Mouse (Mus musculus) adipocyte (in vitro differentiated cells): ENCODE data around the gene Ubap1l.

Experiments
- DNase-seq: peaks from one replicate; pipeline ENCODE4 v3.0.0-alpha.2; 2016; ENCODE audit warnings: low spot score

Ubap1l gene

DNA sequence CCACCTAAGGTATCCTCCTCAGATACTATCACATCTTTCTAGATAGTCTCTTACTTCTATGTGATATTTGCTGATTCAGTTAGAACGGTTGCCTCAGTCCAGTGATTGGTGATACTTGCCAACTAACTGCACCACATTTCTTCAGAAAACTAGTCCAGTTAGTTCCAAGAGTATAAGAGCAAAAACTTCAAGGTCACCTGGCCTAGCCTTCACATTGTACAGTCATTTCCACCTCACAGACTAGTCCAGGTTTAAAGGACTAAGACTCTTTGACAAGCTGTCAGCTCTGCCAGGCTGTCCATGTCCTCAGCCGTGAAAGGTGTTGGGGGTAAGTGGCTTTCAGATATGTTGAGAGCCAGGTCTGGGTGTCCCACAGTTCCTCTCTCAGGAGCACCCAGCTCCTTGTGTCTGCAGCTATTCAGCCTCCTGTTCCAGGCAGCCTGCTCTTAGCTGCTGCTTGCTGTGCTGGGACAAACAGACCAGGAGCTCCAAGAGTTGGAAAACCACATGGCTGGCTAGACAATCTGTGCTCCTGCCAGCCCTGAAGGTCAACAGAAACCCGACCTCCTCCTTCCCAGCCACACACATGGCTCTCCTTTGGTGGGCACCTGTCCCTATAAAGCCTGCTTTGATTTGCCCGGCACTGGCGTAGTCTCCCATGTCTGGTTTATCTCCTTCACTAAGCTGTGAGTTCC is 13.8 kb downstream of the Ubap1l start:
- DNase-seq = peak; percentile 51

DNA sequence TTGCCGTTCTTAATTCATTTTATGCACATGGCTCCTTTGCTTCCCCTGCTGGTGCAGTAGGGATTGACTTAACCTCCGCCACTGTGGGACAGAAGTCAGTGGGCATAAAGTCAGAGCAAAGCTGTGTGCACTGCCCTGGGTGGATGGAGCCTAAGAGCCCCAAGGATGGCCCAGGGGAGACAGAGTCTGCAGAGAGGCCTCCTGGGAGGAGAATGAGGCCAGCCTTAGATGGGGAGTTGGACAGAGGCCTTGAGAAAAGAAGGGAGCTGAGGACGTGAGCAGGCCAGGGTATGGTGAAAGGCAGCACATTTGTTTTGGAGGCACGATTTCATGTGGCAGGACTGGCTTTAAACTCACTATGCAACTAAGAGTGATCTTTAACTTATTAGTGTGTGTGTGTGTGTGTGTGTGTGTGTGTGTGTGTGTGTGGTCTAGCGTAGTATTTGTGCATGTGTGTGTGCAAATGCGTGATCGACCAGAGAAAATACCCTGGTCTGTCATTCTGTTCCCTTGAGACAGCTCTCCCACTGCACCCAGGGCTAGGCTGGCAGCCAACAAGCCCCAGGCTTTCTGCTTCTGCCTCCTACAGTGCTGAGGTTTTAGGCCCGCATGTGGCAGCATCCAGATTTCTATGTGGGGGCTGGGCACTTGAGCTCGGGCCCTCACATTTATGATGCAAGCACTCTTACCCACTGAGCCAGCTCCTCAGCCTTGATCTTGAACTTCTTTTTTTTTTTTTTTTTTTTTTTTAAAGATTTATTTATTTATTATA is 14.5 kb downstream of the Ubap1l start:
- DNase-seq = peak; percentile 88

DNA sequence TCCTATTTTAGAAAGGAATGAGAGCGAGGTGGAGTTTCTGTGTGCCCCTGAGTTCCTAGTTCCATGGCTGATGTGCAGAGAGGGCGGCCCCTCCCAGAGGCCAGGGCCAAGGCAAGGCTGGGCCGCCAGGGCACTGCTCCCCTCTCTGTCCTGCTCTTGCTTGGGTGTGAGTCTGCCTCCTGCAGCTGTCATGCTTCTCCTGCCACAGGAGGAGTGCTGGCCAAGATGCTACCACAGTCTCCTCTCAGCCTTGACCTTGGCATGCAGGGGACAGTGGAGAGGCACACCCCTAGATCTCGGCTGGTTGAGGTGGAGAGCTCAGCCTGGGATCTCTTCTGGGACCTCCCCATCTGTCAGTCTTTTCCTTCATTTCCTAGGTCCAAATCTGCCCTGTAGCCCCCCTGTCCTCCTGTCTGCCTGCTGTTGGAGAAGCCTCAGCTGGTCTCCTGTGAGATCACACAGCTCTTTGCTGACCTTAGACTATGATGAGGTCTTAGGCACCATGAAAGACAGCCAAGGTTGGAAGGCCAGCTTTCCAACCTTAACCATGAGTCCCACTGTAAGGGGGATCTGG is 20.3 kb downstream of the Ubap1l start:
- no peak for DNase-seq

DNA sequence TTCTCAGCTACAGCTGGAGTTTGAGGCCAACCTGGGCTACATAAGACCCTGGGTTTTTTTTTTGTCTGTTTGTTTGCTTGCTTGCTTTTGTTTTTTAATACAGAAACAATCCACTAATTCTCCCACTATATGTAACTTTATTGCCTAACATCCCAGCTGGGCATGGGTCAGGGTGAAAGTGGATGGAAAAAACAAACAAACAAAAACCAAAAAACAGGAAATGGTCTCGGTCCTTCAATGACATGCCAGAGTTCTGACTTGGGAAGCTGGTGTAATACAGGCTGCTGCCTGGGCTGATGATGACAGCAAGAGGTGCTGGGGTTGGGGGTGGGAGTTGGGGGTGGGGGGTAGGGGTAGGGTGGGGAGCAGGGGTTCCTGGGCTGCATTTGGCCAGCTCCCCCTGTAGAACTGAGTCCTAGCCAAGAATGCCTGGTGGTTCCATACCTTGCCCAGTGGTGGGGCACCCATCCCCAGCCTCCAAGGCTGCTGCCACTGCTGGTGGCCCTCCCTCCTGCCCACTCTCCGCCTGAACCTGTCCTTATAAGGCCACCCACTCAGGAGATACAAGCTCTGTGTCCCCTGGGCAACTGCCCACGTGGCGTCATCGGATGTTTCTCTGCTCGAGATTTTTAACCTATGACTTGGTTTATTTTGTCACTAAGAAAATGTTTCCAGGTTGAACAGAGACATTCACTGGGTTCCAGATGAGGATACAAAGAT is 21.4 kb downstream of the Ubap1l start:
- DNase-seq = peak; percentile 81

DNA sequence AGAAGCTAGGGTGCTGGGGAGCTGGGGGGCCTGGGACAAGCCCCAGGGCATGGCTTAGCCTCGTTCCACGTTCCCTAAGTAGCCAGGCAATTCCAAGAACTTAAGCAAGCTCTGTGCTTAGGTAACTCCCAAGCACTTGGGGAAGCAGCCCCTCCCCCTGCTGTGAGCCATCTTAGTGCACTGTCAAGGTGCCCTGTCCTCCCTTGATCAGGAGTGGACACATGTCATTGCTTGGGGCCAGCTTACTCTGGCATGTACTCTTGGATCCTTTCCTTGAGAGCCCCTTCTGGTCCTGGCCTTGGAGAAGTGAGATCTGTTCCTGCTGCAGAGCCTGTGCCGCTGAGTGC is 21.9 kb downstream of the Ubap1l start:
- peak; percentile 68 for DNase-seq

DNA sequence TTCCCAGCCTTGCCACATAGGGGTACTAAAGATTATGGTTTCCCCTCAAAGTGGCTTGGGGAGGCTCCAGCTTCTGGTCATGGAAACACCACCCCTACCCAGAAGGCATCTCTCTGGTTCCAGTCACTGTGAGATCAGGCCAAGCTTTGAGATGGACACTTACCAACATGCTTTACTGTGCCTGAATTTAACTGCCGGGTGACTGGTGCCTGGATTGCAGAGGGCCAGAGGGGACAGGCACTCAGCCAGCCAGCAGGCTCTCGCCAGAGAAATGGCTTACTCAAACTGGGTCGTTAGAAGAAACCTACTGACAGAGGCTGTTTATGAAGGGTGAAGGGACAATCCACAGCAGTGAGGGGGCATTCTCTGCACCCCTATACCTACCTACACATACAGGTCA is 23.4 kb downstream of the Ubap1l start:
- DNase-seq = peak; percentile 89

DNA sequence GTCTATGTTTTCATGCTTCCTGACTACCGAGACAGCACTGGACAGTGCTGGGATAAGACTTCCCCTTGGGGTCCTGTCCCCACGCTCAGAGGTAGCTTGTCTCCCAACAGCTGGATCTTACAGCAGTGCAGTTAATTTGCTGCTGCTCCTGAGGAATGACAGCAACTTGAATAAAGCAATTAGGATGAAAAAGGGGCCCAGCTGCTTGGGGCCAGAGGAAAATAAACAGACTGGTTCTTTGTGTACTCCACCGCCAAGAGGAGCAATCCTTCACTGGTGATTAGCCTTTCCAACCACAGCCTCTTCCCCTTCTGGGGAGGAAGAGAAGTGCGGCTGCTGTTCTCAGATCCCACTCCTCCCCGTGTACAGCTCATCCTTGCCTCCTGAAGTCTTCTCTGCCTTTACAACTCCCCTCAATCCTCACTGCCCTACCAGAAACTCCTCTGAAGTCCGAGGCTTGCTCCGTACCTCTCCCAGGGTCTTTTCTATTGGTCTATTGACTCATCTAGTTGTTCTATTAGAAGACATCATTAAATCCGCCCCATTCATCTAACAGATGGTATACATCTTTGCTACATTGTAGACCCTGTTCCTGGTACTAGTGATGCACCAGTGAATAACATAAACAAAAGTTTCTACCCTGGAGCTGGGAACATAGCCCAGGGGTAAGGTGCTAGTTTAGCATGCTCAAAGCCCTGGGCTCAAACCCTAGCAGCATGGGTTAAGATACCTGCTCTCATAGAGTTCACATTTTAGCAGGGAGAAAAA is 25.7 kb downstream of the Ubap1l start:
- DNase-seq = no peak

DNA sequence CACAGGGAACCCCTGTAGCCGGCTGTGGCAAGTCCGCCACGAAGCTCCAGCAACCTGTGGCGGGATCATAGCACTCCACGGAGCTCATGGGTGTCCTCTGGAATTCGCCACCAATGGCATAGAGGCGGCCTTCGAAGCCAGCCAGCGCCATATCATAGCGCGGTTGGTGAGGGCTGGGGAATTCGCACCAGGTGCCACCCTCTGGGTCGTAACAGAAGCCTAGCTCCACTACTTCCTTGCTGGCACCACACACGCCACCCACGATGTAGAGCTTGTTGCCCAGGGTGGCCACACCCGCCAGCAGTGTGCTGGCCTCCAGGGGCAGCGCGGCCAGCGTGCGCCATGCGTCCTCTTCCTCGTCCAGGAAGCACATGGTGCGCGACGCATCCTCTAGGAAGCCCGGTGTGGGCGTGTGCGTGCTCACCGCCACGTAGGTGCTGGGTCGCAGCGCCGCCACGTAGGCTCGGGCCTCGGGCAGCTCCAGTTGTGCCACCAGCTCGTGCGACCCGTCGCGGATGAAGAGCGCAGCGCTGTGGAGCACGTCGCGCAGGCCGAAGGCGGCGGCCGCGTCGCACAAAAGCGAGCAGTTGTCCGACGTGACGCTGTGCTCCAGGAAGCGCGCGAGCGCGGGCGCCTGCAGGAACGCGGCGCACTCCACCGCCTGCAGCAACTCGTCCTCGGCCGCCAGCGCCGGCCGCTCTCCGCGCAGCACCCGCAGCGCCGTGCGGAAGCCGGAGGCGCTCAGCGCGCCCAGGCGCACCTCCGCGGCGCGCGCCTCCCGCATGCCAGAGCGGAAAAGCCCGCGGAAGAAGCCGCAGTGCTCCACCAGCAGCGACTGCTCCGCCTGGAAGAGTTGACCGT is 30.1 kb downstream of the Ubap1l start:
- DNase-seq = no peak

DNA sequence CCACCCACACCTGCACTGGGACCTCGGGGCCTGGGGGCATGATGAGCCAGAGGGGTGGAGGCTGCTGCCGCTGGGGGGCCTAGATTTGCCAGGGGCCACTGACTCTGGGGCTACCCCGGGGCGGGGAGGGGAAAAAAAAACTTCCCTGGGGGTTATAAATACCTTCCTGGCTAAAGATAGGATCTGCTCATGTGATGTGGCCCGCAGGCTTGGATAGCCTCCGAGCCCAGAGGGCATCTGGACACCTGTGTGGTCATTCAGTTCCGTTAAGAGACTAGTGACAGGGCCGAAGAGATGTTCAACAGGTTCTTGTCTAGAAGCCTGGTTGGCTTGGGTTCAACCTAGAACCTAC is 30.7 kb downstream of the Ubap1l start, which contains the start of gene Kbtbd13:
TSS of gene Kbtbd13 (minus strand) at position 40 of the 352 bp plus-strand sequence.
- DNase-seq = no peak

DNA sequence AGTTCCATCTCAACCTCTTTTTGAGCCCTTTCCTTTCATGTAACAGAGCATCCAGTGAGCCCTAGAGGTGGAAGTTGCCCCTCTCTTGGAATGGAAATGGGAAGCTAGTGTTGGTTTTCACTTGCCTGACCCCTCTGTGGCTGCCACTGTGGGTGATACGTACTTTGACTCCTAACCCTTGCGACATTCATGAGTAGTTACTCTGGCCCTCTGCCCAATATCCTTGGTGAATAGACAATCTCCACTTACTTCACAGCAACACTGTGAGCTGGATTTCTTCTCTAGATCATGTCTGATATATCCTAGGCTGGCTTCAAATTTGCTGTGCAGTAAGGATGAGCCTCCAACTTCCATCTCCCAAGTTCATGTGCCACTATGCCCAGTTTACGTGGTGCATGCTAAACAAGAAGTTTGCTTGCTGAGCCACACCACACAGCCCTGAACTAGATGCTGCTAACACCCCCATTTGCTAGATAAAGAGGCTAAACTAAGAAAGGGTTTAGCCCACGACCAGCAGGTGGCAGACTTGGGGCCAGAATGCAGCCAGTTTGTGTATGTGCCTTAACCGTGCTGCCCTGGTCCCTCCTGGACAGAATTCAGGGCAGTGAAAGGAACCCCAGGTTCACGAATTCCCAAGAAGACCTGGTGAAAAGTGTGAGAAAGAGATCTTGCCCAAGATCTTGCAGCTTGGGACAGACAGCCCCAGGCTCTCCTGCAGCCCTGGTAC is 32.0 kb downstream of the Ubap1l start:
- peak; percentile 84 for DNase-seq

DNA sequence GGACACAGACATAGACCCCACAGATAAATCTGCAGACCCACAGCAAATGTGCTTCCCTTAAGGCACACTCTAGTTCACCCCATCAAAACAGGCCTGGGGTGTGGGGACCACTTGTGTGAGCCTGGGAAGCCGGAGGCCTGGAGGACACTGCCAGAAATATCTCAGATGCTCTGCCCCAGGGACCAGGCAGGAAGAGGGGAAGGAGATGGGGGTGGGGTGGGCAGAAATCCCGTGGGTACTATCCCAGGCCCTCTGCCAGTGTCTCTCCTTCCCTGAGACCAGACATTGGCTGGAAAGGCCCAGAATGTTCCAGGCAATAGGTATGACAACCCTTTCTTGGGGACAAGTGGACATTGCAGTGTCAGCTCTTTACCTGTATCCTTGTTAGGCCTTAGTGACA is 32.8 kb downstream of the Ubap1l start:
- no peak for DNase-seq

DNA sequence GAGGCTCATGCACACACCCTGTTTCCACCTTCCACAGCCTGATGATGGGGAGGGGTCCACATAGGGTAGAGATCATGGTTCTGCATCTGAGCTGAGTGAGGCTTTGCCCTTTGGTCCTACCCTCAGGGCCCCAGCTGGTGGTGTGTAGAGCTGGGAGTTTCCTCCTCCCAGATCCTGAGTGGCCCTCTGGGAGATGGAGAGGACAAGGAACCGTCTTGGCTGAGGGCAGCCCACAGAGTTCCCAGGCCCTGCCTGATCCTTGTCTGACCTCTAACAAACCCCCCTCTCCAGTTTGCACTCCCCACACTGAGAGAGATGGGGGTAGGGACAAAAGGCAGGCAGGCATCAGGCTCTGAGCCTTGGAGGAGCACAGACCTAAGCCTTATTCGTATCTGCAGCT is 33.5 kb downstream of the Ubap1l start:
- DNase-seq = peak; percentile 69

DNA sequence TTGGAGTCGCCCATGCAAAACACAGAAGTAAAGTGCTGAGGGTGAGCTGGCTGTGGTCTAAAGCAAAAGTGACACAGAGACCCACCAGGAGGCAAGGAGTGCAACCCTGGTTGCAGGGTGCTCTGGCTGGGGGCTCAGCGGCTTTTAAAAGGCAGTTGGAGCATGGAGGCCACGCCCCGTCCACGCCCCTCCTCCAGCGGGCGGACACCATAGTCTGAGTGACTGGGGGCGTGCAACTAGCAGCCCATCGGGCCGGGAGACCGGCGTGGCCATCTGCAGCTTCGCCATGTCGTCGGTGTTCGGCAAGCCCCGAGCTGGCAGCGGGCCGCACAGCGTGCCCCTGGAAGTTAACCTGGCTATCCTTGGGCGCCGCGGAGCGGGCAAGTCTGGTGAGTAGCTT is 37.4 kb downstream of the Ubap1l start, which contains the start of gene Rasl12:
TSS of gene Rasl12 (plus strand) at position 228 of the 400 bp plus-strand sequence.
- no peak for DNase-seq

DNA sequence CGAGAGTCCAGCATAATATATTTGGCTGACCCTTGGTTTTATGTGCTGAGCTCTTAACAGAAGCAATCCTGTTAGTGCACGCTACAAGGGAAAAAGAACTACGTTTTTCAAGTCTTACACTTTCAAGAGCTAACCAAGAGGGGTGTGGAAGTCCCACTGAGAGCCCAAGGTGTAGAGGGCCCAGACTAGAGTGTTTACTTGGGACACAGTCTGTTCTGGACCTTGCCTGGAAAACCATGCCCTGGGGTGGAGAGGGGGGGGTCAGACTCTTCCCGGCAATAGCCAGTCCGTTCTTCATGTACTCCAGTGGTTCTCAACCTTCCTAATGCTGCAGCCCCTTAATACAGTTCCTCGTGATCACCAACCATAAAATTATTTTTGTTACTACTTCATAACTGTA is 39.1 kb downstream of the Ubap1l start:
- no peak for DNase-seq

DNA sequence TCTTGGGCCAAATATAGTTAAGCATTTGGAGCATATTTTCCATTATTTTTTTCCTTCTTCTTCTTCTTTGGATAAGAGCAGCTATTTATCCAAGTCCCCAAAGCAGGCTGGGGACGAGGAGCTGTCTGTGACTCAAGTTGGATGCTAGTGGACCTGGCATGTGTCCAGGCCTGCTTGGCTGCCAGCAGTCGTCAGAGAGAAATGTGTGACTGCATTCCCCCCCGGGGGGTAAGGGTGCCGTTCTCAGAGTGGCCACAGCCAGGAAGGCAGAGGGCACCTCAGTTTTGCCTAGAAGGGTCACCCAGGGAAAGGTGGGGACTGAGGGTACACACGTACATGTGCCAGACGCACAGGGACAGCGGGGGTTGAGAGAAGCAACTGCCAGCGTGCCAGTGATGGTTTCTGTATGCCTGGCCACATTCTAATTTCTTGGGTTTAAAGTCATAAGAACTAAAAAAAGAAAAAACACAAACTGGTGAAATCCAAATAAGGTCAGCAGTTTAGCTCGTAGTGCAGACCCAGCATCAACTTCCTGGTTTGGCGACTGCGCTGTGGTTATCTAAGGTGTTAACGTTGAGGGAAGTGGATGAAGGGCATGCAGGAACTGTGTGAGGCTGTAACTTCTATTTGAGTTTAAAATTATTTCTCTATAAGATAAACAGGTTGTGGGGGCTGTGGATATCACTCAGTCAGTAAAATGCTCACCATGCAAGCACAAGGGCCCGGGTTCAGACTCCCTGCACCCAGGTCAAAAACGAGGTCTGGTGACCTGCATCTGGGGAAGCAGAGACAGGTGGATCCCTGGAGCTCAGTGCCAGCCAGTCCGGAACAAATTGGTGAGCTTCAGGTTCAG is 43.7 kb downstream of the Ubap1l start:
- peak; percentile 91 for DNase-seq

DNA sequence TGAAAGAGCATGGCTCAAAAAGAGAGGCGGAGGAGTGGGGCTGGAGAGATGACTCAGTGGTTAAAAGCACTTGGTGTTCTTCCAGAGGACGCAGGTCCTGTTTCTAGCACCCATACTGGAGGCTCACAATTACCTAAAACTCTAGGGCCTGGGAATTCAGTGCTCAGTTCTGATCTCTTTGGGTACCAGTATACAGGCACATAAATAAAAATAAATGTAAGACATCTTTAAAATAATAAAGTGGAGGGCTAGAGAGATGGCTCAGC is 44.3 kb downstream of the Ubap1l start:
- DNase-seq = no peak

DNA sequence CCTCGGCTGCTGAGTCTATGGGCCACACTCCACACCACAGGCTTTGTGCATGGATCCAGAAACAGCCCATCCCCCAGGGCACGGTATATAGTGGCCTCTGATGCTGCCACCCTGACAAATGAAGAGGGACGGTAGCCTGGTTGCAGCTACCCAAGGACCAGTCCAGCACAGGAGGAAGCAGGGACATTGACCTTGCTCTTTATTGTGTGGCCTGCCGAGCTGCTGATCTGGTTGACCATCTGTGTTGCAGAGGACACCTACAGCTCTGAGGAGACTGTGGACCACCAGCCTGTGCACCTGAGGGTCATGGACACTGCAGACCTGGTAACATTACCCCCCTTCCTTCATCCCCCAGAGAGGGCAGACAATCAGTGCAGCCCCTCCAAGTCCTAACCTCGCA is 46.5 kb downstream of the Ubap1l start:
- no peak for DNase-seq

DNA sequence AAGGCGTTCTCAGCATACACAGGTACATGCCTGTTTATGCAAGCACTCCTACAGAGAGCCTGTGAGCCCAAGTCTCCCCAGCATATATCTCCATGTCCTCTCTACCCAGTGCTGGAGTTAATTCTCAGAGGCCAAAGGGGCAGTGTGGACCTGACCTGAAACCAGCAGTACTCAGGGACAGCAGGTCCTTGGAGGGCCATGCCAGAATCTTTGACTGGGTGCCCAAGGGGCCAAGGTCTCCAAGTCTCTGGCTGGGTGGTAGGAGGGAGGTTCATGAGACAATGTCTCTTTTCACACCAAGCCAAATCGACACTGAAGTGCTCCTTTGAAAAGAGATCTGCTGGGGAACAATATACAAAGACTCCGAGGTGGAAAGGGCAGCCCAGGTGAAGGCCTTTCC is 47.0 kb downstream of the Ubap1l start:
- DNase-seq = no peak

DNA sequence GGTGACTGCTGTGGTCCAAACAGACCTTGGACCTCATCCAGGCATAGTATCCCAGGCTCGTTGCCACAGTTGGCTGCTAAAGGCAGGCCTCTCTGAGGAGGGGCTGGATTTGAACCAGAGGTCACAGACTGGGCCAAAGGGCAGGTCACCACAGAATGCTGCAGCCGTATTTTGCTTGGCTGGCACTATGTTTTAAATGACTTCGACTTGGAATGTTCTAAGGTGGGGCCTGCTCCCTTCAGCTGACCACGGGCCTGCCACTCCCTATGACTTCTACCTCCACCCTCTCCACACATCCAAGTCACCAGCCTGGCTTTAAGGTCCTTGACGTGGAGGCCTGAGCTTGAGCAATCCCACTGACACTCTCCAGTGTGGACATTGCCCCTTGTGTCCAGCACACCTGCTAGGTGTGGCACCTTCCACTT is 48.0 kb downstream of the Ubap1l start:
- peak; percentile 83 for DNase-seq

DNA sequence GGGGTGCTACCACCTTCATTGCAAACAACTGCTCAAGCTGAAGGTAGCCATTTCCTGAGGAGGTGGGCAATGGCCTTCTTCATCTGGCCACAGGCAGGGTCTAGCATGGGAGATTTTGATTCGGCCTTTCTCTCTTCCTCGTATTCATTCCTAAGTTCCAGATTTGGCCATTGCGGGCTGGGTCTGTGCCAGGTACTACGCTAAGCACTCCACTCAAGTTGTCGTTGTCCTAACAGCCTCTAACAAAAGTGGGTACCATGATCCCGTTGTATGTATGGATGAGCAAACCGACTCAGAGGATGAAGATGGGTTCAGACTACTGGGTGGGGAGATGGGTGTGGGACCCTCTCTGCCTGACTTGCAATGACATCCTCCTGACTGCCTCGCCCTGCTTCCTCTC is 49.5 kb downstream of the Ubap1l start:
- DNase-seq = no peak
